Mouse (Mus musculus): ENCODE measurements at regions not wholly inside any gene's neighbourhood (a gene's known extent, or its start where the extent isn't known, plus 50 kb on each side); places are given as distances from the start of the nearest gene placed in this dataset.

- H3K4me3 ChIP-seq (ENCODE audit: low read length): no peak overlapping the region
- DNase-seq (ENCODE audit: low spot score) (no peak), ATAC-seq (no peak)
- no peak for TF ChIP-seq CTCF (IDR thresholded peaks at IDR 0.05; ENCODE audit: low read depth)
- no peaks in the 10 kb centered on the region for H3K36me3 ChIP-seq (ENCODE audit: insufficient read depth, low read length)
- WGBS: 90% methylated on average over 1 of the region's 1 CpGs
- no peak overlapping the region for H3K4me2 ChIP-seq (ENCODE audit: low read depth, low read length)
- H3K9ac ChIP-seq (replicated peaks; ENCODE audit: low read length): no peak overlapping the region
- no peaks in the 10 kb centered on the region for H3K4me1 ChIP-seq (ENCODE audit: insufficient read depth, low read length)
- no peaks in the 10 kb centered on the region for H3K9me3 ChIP-seq (ENCODE audit: low read length)
- H3K27ac ChIP-seq: no peak overlapping the region
- no peaks in the 10 kb centered on the region for H3K27me3 ChIP-seq (ENCODE audit: insufficient read depth, low read length)
These were observed 477.3 kb upstream of the Gm26657 start for GRCm38 (mm10) chr4:56262589-56262988.

- WGBS: 89% methylated on average over 5 of the region's 5 CpGs
- DNase-seq (ENCODE audit: low spot score) (no peak), ATAC-seq (no peak)
- no peaks in the 10 kb centered on the region for H3K27me3 ChIP-seq (ENCODE audit: insufficient read depth, low read length)
- H3K9me3 ChIP-seq (ENCODE audit: low read length): no peaks in the 10 kb centered on the region
- H3K4me3 ChIP-seq (ENCODE audit: low read length): no peak overlapping the region
- H3K4me1 ChIP-seq (ENCODE audit: insufficient read depth, low read length): no peaks in the 10 kb centered on the region
- H3K27ac ChIP-seq: no peak overlapping the region
- H3K9ac ChIP-seq (replicated peaks; ENCODE audit: low read length): no peak overlapping the region
- H3K36me3 ChIP-seq (ENCODE audit: insufficient read depth, low read length): no peaks in the 10 kb centered on the region
- TF ChIP-seq CTCF (IDR thresholded peaks at IDR 0.05; ENCODE audit: low read depth): no peak
- H3K4me2 ChIP-seq (ENCODE audit: low read depth, low read length): no peak overlapping the region
These were observed 477.9 kb upstream of the Gm26657 start for GRCm38 (mm10) chr4:56261992-56262391.

- no peaks in the 10 kb centered on the region for H3K36me3 ChIP-seq (ENCODE audit: insufficient read depth, low read length)
- no peaks in the 10 kb centered on the region for H3K27me3 ChIP-seq (ENCODE audit: insufficient read depth, low read length)
- WGBS: 42% methylated on average over 1 of the region's 1 CpGs
- H3K4me3 ChIP-seq (ENCODE audit: low read length): no peak overlapping the region
- H3K9ac ChIP-seq (replicated peaks; ENCODE audit: low read length): no peak overlapping the region
- no peaks in the 10 kb centered on the region for H3K9me3 ChIP-seq (ENCODE audit: low read length)
- H3K27ac ChIP-seq: no peak overlapping the region
- H3K4me1 ChIP-seq (ENCODE audit: insufficient read depth, low read length): no peaks in the 10 kb centered on the region
- no peak overlapping the region for H3K4me2 ChIP-seq (ENCODE audit: low read depth, low read length)
- ATAC-seq: no peak
- no peak for DNase-seq (ENCODE audit: low spot score)
- TF ChIP-seq CTCF (IDR thresholded peaks at IDR 0.05; ENCODE audit: low read depth): no peak
These were observed 487.5 kb upstream of the Gm26657 start for GRCm38 (mm10) chr4:56252375-56252774.

DNA sequence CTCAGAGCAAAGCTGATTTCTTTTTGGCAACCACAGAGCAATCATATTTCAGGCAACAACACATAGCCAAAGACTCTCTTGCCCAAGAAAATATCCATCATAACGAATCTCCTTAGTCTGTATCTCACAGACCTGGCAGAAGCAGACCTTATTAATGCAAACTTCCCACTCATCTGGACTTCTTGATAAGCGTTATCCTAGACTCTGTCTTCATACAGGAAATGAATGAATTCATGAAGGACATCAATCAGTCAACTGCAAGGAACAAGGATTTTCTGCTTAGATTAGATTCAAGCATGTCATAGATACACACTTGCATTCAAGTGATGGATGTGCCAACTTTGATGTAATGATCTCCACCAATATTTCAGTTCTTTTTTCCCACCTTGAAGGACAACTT lies 488.1 kb upstream of the Gm26657 start:
- no peaks in the 10 kb centered on the region for H3K4me1 ChIP-seq (ENCODE audit: insufficient read depth, low read length)
- no peak for DNase-seq (ENCODE audit: low spot score)
- no peak overlapping the region for H3K9ac ChIP-seq (replicated peaks; ENCODE audit: low read length)
- H3K4me3 ChIP-seq (ENCODE audit: low read length): no peak overlapping the region
- ATAC-seq: no peak
- no peaks in the 10 kb centered on the region for H3K9me3 ChIP-seq (ENCODE audit: low read length)
- H3K4me2 ChIP-seq (ENCODE audit: low read depth, low read length): no peak overlapping the region
- TF ChIP-seq CTCF (IDR thresholded peaks at IDR 0.05; ENCODE audit: low read depth): no peak
- no peak overlapping the region for H3K27ac ChIP-seq
- H3K27me3 ChIP-seq (ENCODE audit: insufficient read depth, low read length): no peaks in the 10 kb centered on the region
- 87% methylated on average over 2 of the region's 2 CpGs for WGBS
- H3K36me3 ChIP-seq (ENCODE audit: insufficient read depth, low read length): no peaks in the 10 kb centered on the region

DNA sequence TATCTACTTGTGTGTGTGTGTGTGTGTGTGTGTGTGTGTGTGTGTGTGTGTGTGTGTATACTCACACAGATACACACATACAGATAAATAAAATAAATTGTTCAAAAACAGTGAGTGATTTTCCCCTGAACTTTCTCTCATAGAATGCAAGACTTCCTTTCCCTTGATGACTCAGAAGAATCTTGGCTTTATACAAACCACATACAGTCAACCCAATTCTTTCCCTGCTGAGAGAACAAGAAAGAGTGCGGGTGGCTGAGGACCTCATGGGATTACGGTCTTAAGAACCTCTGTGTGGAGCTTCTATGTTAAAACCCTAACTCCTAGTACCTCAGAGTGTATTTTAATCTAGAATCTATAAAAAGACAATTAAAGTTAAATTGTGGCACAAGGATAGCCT lies 489.3 kb upstream of the Gm26657 start:
- Histone ChIP-seq H3K4me2 (ENCODE audit: low read depth, low read length) (no peak overlapping the region), H3K4me3 (ENCODE audit: low read length) (no peak overlapping the region), H3K27me3 (ENCODE audit: insufficient read depth, low read length) (no peaks in the 10 kb centered on the region), H3K9ac (replicated peaks; ENCODE audit: low read length) (no peak overlapping the region), H3K27ac (no peak overlapping the region), H3K9me3 (ENCODE audit: low read length) (no peaks in the 10 kb centered on the region), H3K4me1 (ENCODE audit: insufficient read depth, low read length) (no peaks in the 10 kb centered on the region), H3K36me3 (ENCODE audit: insufficient read depth, low read length) (no peaks in the 10 kb centered on the region)
- 91% methylated on average over 2 of the region's 2 CpGs for WGBS
- no peak for TF ChIP-seq CTCF (IDR thresholded peaks at IDR 0.05; ENCODE audit: low read depth)
- DNase-seq (ENCODE audit: low spot score) (no peak), ATAC-seq (no peak)

- Histone ChIP-seq H3K4me2 (ENCODE audit: low read depth, low read length) (no peak overlapping the region), H3K4me1 (ENCODE audit: insufficient read depth, low read length) (no peaks in the 10 kb centered on the region), H3K27ac (no peak overlapping the region), H3K27me3 (ENCODE audit: insufficient read depth, low read length) (no peaks in the 10 kb centered on the region), H3K9me3 (ENCODE audit: low read length) (no peaks in the 10 kb centered on the region), H3K9ac (replicated peaks; ENCODE audit: low read length) (no peak overlapping the region), H3K36me3 (ENCODE audit: insufficient read depth, low read length) (no peaks in the 10 kb centered on the region), H3K4me3 (ENCODE audit: low read length) (no peak overlapping the region)
- WGBS: 86% methylated on average over 6 of the region's 6 CpGs
- ATAC-seq (no peak), DNase-seq (ENCODE audit: low spot score) (no peak)
- no peak for TF ChIP-seq CTCF (IDR thresholded peaks at IDR 0.05; ENCODE audit: low read depth)
These were observed 496.0 kb upstream of the Gm26657 start for GRCm38 (mm10) chr4:56243863-56244262.

GRCm38 (mm10) chr4:56238496-56239488 lies 501.1 kb upstream of the Gm26657 start:
- Histone ChIP-seq H3K9ac (replicated peaks; ENCODE audit: low read length) (no peak overlapping the region), H3K4me2 (ENCODE audit: low read depth, low read length) (no peak overlapping the region), H3K27me3 (ENCODE audit: insufficient read depth, low read length) (no peaks in the 10 kb centered on the region), H3K4me1 (ENCODE audit: insufficient read depth, low read length) (no peaks in the 10 kb centered on the region), H3K9me3 (ENCODE audit: low read length) (no peaks in the 10 kb centered on the region), H3K36me3 (ENCODE audit: insufficient read depth, low read length) (no peaks in the 10 kb centered on the region), H3K4me3 (ENCODE audit: low read length) (no peak overlapping the region), H3K27ac (no peak overlapping the region)
- no peak for DNase-seq (ENCODE audit: low spot score)
- no peak for ATAC-seq
- 65% methylated on average over 4 of the region's 4 CpGs for WGBS
- no peak for TF ChIP-seq CTCF (IDR thresholded peaks at IDR 0.05; ENCODE audit: low read depth)

Data from hindbrain, postnatal 0 days (tissue).